Mouse (Mus musculus) gastrocnemius, adult 2 months (tissue): ENCODE measurements around the gene Fndc3b. TPM values are rescaled to one million over a fixed set of nuclear protein-coding genes. Genes with fewer than 3 reads are reported as not detected.
A peak's percentile ranks its signal among the peaks of the same experiment; 100 is the strongest.
"Not testable (repeated sequence)": the region's sequence is repeated elsewhere in the genome, so short reads cannot be mapped to it uniquely, and the experiment has no call there.

Experiments
- DNase-seq: peaks from one replicate; pipeline ENCODE4 v3.0.0; 2022
- H3K27ac ChIP-seq: fragments of 200-600 bp; 2 replicates; pipeline ENCODE4 v1.8.1; 2022; ENCODE audit warnings: mild to moderate bottlenecking
- H3K4me3 ChIP-seq: fragments of 200-600 bp; 2 replicates; pipeline ENCODE4 v1.8.1; 2022; ENCODE audit warnings: mild to moderate bottlenecking, moderate library complexity
- CTCF ChIP-seq: fragments of 200-600 bp; IDR thresholded peaks from 2 replicates; pipeline ENCODE4 v1.8.1; 2022; ENCODE audit warnings: antibody characterized with exemption, mild to moderate bottlenecking, moderate library complexity
- intact Hi-C: fragments of 180-260 bp; cut with DNase I; formaldehyde crosslinking; loops from one replicate; pipeline ENCODE4 v1.15.1; 2025
- total RNA-seq, 2 experiments: library from RNA; stranded (reverse); gene quantifications; 2 replicates each; pipeline ENCODE4 v1.2.3; 2021

Gene Fndc3b
- total RNA-seq, 2 experiments from 2014 or later = 13.8 to 24.9 TPM

GRCm38 (mm10) chr3:27427406-27427805 is 283.7 kb downstream of the Fndc3b start:
- DNase-seq = no peak
- Histone ChIP-seq H3K27ac (no peak overlapping the region), H3K4me3 (no peak overlapping the region)
- intact Hi-C loops = no loop called here
- TF ChIP-seq CTCF = no peak

GRCm38 (mm10) chr3:27424049-27424667 is 286.9 kb downstream of the Fndc3b start:
- intact Hi-C loops = no loop called here
- TF ChIP-seq CTCF = no peak

GRCm38 (mm10) chr3:27422521-27422920 is 288.6 kb downstream of the Fndc3b start:
- intact Hi-C loops = no loop called here
- DNase-seq = no peak
- H3K4me3 ChIP-seq = no peak overlapping the region
- no peak overlapping the region for H3K27ac ChIP-seq
- no peak for TF ChIP-seq CTCF

More at GRCm38 (mm10) chr3:27424049-27424667, 286.9 kb downstream of the Fndc3b start:
- Histone ChIP-seq H3K4me3 (no peak overlapping the region), H3K27ac (no peak overlapping the region)
- DNase-seq = no peak

- no peak for TF ChIP-seq CTCF
- Histone ChIP-seq H3K27ac (no peak overlapping the region), H3K4me3 (no peak overlapping the region)
- intact Hi-C loops = no loop called here
- DNase-seq = no peak
These were observed 289.1 kb downstream of the Fndc3b start for GRCm38 (mm10) chr3:27421980-27422379.

- Histone ChIP-seq H3K27ac (no peak overlapping the region), H3K4me3 (no peak overlapping the region)
- no peak for DNase-seq
- intact Hi-C loops = no loop called here
- no peak for TF ChIP-seq CTCF
These were observed 292.5 kb downstream of the Fndc3b start for GRCm38 (mm10) chr3:27418602-27419001.

- no peak for TF ChIP-seq CTCF
- intact Hi-C loops = no loop called here
These were observed 294.3 kb downstream of the Fndc3b start for GRCm38 (mm10) chr3:27416786-27417185.

GRCm38 (mm10) chr3:27413566-27413965 is 297.5 kb downstream of the Fndc3b start:
- Histone ChIP-seq H3K27ac (no peak overlapping the region), H3K4me3 (no peak overlapping the region)
- DNase-seq = no peak
- no peak for TF ChIP-seq CTCF
- intact Hi-C loops = no loop called here

More at GRCm38 (mm10) chr3:27416786-27417185, 294.3 kb downstream of the Fndc3b start:
- H3K4me3 ChIP-seq = no peak overlapping the region
- no peak overlapping the region for H3K27ac ChIP-seq
- no peak for DNase-seq

- TF ChIP-seq CTCF = no peak
- Histone ChIP-seq H3K4me3 (no peak overlapping the region), H3K27ac (no peak overlapping the region)
- DNase-seq = no peak
- intact Hi-C loops = no loop called here
These were observed 299.8 kb downstream of the Fndc3b start for GRCm38 (mm10) chr3:27411286-27411685.

- DNase-seq = no peak
- intact Hi-C loops = no loop called here
- H3K27ac ChIP-seq = no peak overlapping the region
- no peak for TF ChIP-seq CTCF
- H3K4me3 ChIP-seq = no peak overlapping the region
These were observed 302.5 kb downstream of the Fndc3b start for GRCm38 (mm10) chr3:27408564-27408963.

- DNase-seq = no peak
- TF ChIP-seq CTCF = no peak
- no peak overlapping the region for H3K27ac ChIP-seq
- H3K4me3 ChIP-seq = no peak overlapping the region
- intact Hi-C loops = no loop called here
These were observed 304.7 kb downstream of the Fndc3b start for GRCm38 (mm10) chr3:27406440-27406839.

- H3K4me3 ChIP-seq, H3K27ac ChIP-seq, DNase-seq, intact Hi-C loops: not testable (repeated sequence)
These were observed 310.1 kb downstream of the Fndc3b start for GRCm38 (mm10) chr3:27400996-27401395.

- H3K4me3 ChIP-seq = no peak overlapping the region
- intact Hi-C loops = no loop called here
These were observed 321.2 kb downstream of the Fndc3b start for GRCm38 (mm10) chr3:27389923-27390322.

GRCm38 (mm10) chr3:27384836-27385235 is 326.3 kb downstream of the Fndc3b start:
- no peak for DNase-seq
- TF ChIP-seq CTCF = peak; percentile 24; the same call in 1 of the 2 replicates
- no peak overlapping the region for H3K4me3 ChIP-seq
- H3K27ac ChIP-seq = no peak overlapping the region
- intact Hi-C loops = no loop called here

More at GRCm38 (mm10) chr3:27389923-27390322, 321.2 kb downstream of the Fndc3b start:
- no peak for DNase-seq
- no peak overlapping the region for H3K27ac ChIP-seq
- TF ChIP-seq CTCF = no peak

- no peak for DNase-seq
- TF ChIP-seq CTCF = no peak
- Histone ChIP-seq H3K27ac (no peak overlapping the region), H3K4me3 (no peak overlapping the region)
- intact Hi-C loops = no loop called here
These were observed 333.2 kb downstream of the Fndc3b start for GRCm38 (mm10) chr3:27377935-27378334.
